ENCODE assay signal across 15 mouse cellular contexts in the genomic region with DNA sequence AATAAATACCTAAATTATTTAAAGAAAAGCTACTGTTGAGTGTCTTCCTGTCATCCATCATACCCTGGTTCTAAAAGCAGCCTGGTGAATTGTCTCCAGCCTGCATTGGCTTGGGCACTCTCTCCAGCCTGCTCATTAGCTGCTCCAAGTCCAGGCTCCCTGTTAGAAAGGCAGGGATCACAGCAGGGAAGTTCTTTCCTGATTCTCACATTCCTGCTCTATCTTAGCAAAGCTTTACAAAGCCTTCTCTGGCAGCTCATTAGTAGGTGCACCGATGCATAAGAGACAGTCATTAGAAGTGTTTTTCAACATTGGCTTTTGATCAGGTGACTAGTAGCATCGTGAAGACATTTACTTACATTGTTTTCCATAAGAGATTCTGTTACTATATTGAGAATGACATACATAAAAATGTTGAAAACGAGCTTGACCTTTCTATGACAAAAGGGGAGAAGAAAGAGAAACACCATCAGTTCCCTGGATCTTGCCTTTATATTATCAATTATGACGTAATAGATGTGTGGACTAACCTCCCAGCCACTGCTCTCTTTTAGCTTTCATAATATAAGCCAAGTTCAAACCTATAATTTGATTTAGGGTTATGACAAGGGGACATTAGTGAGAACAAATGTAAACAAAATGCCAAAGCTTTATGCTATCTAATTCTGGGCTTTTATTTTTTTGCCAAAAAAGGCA.
DNase-seq lines count a peak whose midpoint lies in the region; ATAC-seq and TF ChIP-seq lines count a peak whose summit lies in the region.
"Had no signal": no experiment of that assay in that cellular context is flagged by ENCODE, and none has a peak within 500 bp of the region (broad histone marks: within the 10 kb centered on the region; RNA-seq: fewer than 3 reads in every experiment).

No protein-coding gene starts in this region.

- H3K4me3 ChIP-seq in forebrain, postnatal 0 days (ENCODE audit: low read depth, low read length), result no peak overlapping the region
- H3K4me3 ChIP-seq in midbrain, embryonic 14.5 days (replicated peaks; ENCODE audit: low read depth, low read length), result no peak overlapping the region
- no peak overlapping the region for H3K4me3 ChIP-seq in gastrocnemius, adult 2 months
- no peak overlapping the region for H3K4me3 ChIP-seq in kidney, embryonic 15.5 days (replicated peaks)
- no peak overlapping the region for H3K4me3 ChIP-seq in neural tube, embryonic 15.5 days (replicated peaks)
- H3K4me3 ChIP-seq: embryonic facial prominence, embryonic 12.5 days; heart, embryonic 10.5 days; liver, embryonic 15.5 days; myocyte had no signal

- H3K4me1 ChIP-seq in forebrain, postnatal 0 days (ENCODE audit: insufficient read depth), result no peaks in the 10 kb centered on the region
- H3K4me1 ChIP-seq in midbrain, embryonic 14.5 days (ENCODE audit: control insufficient read depth, insufficient read depth, low read length), result peaks cover 11% of the 10 kb centered on the region
- H3K4me1 ChIP-seq in kidney, embryonic 15.5 days, result no peaks in the 10 kb centered on the region
- peaks cover 6% of the 10 kb centered on the region; the same call in 1 of the 2 replicates for H3K4me1 ChIP-seq in neural tube, embryonic 15.5 days
- H3K4me1 ChIP-seq: embryonic facial prominence, embryonic 12.5 days; liver, embryonic 15.5 days had no signal

- H3K36me3 ChIP-seq in forebrain, postnatal 0 days (ENCODE audit: insufficient read depth), result no peaks in the 10 kb centered on the region
- no peaks in the 10 kb centered on the region for H3K36me3 ChIP-seq in midbrain, embryonic 14.5 days (ENCODE audit: control insufficient read depth, insufficient read depth, low read length)
- H3K36me3 ChIP-seq in kidney, embryonic 15.5 days, result no peaks in the 10 kb centered on the region
- no peaks in the 10 kb centered on the region for H3K36me3 ChIP-seq in neural tube, embryonic 15.5 days
- H3K36me3 ChIP-seq: embryonic facial prominence, embryonic 12.5 days; heart, embryonic 10.5 days; liver, embryonic 15.5 days had no signal

- intact Hi-C loops in gastrocnemius, adult 2 months (cut with DNase I), result no loop called here

- H3K27ac ChIP-seq in forebrain, postnatal 0 days (ENCODE audit: low read depth, low read length), result no peak overlapping the region
- H3K27ac ChIP-seq in midbrain, embryonic 14.5 days (replicated peaks; ENCODE audit: low read depth, low read length), result peak overlapping the region; percentile 49
- no peak overlapping the region for H3K27ac ChIP-seq in gastrocnemius, adult 2 months
- no peak overlapping the region for H3K27ac ChIP-seq in kidney, embryonic 15.5 days
- no peak overlapping the region for H3K27ac ChIP-seq in neural tube, embryonic 15.5 days (replicated peaks)
- H3K27ac ChIP-seq: embryonic facial prominence, embryonic 12.5 days; heart, embryonic 10.5 days; liver, embryonic 15.5 days had no signal

- H3K9ac ChIP-seq in forebrain, postnatal 0 days, result no peak overlapping the region
- H3K9ac ChIP-seq in midbrain, embryonic 14.5 days (replicated peaks; ENCODE audit: low read length), result no peak overlapping the region
- H3K9ac ChIP-seq in kidney, embryonic 15.5 days, result no peak overlapping the region
- no peak overlapping the region for H3K9ac ChIP-seq in neural tube, embryonic 15.5 days (replicated peaks)
- H3K9ac ChIP-seq: embryonic facial prominence, embryonic 12.5 days; liver, embryonic 15.5 days had no signal

- H3K27me3 ChIP-seq in forebrain, postnatal 0 days (ENCODE audit: insufficient read depth, low read length), result no peaks in the 10 kb centered on the region
- no peaks in the 10 kb centered on the region for H3K27me3 ChIP-seq in midbrain, embryonic 14.5 days (ENCODE audit: control insufficient read depth, insufficient read depth, low read length)
- no peaks in the 10 kb centered on the region for H3K27me3 ChIP-seq in kidney, embryonic 15.5 days
- no peaks in the 10 kb centered on the region for H3K27me3 ChIP-seq in neural tube, embryonic 15.5 days (replicated peaks)
- H3K27me3 ChIP-seq: embryonic facial prominence, embryonic 12.5 days; liver, embryonic 15.5 days had no signal

- peak; percentile 36 to 54 for DNase-seq in cerebellum, postnatal 10 days
- DNase-seq in cerebellum, adult 8-10 months, result no peak
- DNase-seq in embryo, embryonic 9.5 days (ENCODE audit: extremely low spot score), result peak; percentile 27
- peak; percentile 16 for DNase-seq in forebrain, postnatal 0 days
- peak; percentile 50 for DNase-seq in midbrain, embryonic 14.5 days
- no peak for DNase-seq in gastrocnemius, adult 2 months
- DNase-seq: adrenal gland, postnatal 14 days; kidney, postnatal 14 days; lung, postnatal 4 days had no signal

- whole genome bisulfite sequencing in forebrain, postnatal 0 days, result 5% methylated on average over 4 of the region's 4 CpGs
- WGBS in midbrain, embryonic 14.5 days, result 19% methylated on average over 4 of the region's 4 CpGs
- WGBS in kidney, embryonic 15.5 days, result 43% methylated on average over 4 of the region's 4 CpGs
- 33% methylated on average over 4 of the region's 4 CpGs for WGBS in neural tube, embryonic 15.5 days

- no peak for TF ChIP-seq CTCF in forebrain, postnatal 0 days (IDR thresholded peaks at IDR 0.05; ENCODE audit: low read depth)
- no peak for TF ChIP-seq CTCF in gastrocnemius, adult 2 months (IDR thresholded peaks at IDR 0.05)

- ATAC-seq in forebrain, postnatal 0 days, result peak; percentile 59; the same call in 1 of the 2 replicates
- ATAC-seq in midbrain, embryonic 14.5 days (ENCODE audit: low FRiP score, low TSS enrichment), result peak; percentile 27; the same call in 1 of the 2 replicates
- ATAC-seq in kidney, embryonic 15.5 days (replicated peaks; ENCODE audit: low FRiP score), result no peak
- no peak for ATAC-seq in neural tube, embryonic 15.5 days (ENCODE audit: low FRiP score)

- no peak overlapping the region for H3K4me2 ChIP-seq in forebrain, postnatal 0 days (ENCODE audit: low read depth)
- H3K4me2 ChIP-seq in midbrain, embryonic 14.5 days (ENCODE audit: low read length), result no peak overlapping the region
- H3K4me2 ChIP-seq in kidney, embryonic 15.5 days, result no peak overlapping the region
- H3K4me2 ChIP-seq in neural tube, embryonic 15.5 days, result no peak overlapping the region
- H3K4me2 ChIP-seq: embryonic facial prominence, embryonic 12.5 days; liver, embryonic 15.5 days had no signal

- H3K9me3 ChIP-seq in forebrain, postnatal 0 days (ENCODE audit: low read length), result no peaks in the 10 kb centered on the region
- H3K9me3 ChIP-seq in midbrain, embryonic 14.5 days (ENCODE audit: control insufficient read depth, low read length), result 0 out of 2 replicates have a peak, but pooled peaks cover 4% of the 10 kb centered on the region
- no peaks in the 10 kb centered on the region for H3K9me3 ChIP-seq in kidney, embryonic 15.5 days (replicated peaks)
- no peaks in the 10 kb centered on the region for H3K9me3 ChIP-seq in neural tube, embryonic 15.5 days (replicated peaks)
- H3K9me3 ChIP-seq: embryonic facial prominence, embryonic 12.5 days; heart, embryonic 10.5 days; liver, embryonic 15.5 days had no signal

Comparison
In these comparisons a context has a peak if more than half of its experiments do, and no peak if none do; other contexts are left out.
1. DNase-seq: peak in cerebellum, postnatal 10 days (2 of 2), embryo, embryonic 9.5 days (single experiment), forebrain, postnatal 0 days (single experiment) and midbrain, embryonic 14.5 days (single experiment); none in cerebellum, adult 8-10 months (single experiment) and gastrocnemius, adult 2 months (single experiment).
2. ATAC-seq: peak in forebrain, postnatal 0 days (single experiment) and midbrain, embryonic 14.5 days (single experiment); none in kidney, embryonic 15.5 days (single experiment) and neural tube, embryonic 15.5 days (single experiment).